Mouse (Mus musculus): ENCODE measurements at regions not wholly inside any gene's neighbourhood (a gene's known extent, or its start where the extent isn't known, plus 50 kb on each side); places are given as distances from the start of the nearest gene placed in this dataset.

- in situ Hi-C loops (cut with MboI, MseI): no loop called here
Observed at GRCm38 (mm10) chr9:78880643-78881306, 265.4 kb downstream of the Cd109 start.

GRCm38 (mm10) chr9:78881307-78881790, 266.0 kb downstream of the Cd109 start:
- in situ Hi-C loops (cut with MboI, MseI): no loop called here

DNA sequence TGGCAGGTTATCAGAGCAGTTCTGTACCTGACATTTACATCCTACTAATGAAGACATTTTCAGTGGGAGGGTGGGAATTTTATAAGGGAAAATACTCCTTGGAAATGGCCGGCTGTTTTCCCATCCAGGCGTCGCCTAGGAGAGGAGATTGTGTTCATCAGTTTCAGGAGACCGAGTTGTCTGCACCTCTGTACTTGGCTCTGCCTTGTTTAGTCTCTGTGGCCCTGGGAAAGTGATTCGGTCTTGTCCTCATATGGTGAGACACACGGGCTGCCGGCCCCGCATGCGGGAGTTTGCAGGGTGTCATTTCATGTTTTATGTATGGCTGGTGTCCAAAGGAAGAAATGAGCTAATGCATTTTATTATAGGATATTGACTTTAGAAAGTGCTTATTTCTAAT, 287.9 kb downstream of the Cd109 start:
- in situ Hi-C loops (cut with MboI, MseI): no loop called here

- in situ Hi-C loops (cut with MboI, MseI): no loop called here
Observed at GRCm38 (mm10) chr9:78917336-78917735, 302.0 kb downstream of the Cd109 start.

- in situ Hi-C loops (cut with MboI, MseI): no loop called here
Observed at GRCm38 (mm10) chr9:78925977-78926593, 310.7 kb downstream of the Cd109 start.

- in situ Hi-C loops (cut with MboI, MseI): no loop called here
Observed at GRCm38 (mm10) chr9:78941648-78942047, 326.3 kb downstream of the Cd109 start.

DNA sequence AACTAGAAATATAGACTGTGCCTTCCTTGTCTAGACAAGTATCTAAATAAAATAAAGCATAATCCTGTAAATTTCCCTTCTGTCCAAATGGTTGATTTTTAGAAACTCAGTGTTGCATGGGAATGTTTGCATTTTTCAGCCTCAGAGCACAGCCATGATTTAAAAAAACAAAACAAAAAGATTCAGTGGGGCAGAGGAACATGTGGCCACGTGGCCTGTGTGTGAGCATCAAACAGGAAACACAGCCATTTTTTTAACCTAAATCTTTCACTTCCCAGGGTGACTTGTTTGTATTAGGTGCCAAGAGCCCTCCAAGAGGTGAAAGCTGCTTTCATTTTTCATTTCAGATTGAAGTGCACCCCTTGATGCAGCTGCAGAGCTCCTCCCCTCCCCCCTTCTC, 349.5 kb downstream of the Cd109 start:
- in situ Hi-C loops (cut with MboI, MseI): no loop called here

GRCm38 (mm10) chr9:78965226-78965950, 350.0 kb downstream of the Cd109 start:
- in situ Hi-C loops (cut with MboI, MseI): no loop called here

DNA sequence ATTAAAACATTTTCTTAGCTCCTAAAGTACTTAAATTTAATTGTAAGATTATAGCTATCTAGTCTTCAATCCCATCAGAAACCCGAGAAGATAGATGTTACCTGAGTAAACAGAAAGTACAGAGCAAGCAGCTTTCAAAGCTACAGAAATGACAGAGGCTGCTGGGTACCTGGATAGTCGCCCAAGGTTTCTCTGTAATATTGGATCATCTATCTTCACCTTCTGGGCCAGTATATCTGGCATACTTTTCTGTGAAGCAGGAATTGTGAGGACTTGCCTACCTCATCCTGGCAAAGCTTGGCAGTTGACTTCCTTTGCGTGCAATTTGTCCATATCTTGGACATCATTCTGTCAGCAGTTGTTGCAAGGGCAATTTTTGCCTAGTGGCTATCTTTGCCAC, 356.4 kb downstream of the Cd109 start:
- in situ Hi-C loops (cut with MboI, MseI): no loop called here

DNA sequence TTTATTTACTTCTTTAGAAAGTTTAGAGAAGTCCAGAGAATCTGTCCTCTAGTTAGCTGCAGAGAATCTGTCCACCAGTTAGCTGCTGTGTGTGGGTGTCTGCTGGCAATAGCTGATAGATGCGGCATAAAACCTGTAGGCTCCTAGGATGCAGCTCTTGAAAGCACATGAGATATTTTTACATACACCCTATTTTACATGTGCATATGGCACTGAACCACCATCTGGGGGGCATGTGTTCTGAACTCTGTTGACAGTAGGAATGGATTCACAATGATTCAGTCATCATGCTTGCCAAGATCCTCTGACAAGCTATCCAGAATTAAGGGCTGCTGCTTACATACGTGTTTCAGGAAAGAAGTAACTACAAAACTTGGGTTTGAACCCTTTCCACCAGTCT, 368.4 kb downstream of the Cd109 start:
- in situ Hi-C loops (cut with MboI, MseI): no loop called here

- in situ Hi-C loops (cut with MboI, MseI): no loop called here
Observed at GRCm38 (mm10) chr9:78985184-78985864, 370.0 kb downstream of the Cd109 start.

DNA sequence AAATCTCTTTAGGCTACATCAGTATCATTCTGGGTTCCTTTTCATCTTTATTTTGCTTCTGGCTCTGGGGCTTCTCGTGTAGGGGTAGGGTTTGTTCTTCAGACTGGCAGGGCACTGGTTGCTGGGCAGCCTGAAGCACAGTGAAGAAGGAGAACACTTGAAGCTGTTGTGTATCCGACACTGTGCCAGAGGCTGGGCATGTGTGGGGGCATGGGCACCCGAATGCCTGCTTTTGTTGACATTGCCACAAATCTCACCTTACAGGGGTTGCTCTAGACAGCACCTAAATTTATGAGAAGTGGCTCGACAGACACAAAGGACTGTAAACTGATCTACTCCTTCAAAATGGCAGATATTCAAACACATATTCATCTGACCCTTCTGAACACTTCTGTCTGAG, 376.0 kb downstream of the Cd109 start:
- in situ Hi-C loops (cut with MboI, MseI): no loop called here

DNA sequence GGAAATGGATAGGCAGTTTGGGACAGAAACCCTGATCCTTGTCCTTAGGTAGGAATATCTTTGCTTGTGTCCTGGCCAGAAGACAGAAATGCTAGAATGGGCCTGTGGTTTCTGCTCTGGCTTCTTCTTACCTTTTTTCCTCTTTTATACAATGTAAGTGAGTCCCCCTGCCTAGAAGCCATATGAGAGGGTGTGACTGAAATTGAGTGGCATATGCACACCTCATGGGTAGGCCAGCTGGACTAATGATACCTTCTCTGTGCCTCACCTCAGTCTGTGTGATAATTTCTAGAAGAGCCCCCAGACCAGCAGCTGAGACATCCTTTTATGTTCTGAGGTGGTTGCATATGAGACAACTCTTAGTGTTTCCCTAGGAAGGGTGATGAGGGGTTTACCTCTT, 385.7 kb downstream of the Cd109 start:
- in situ Hi-C loops (cut with MboI, MseI): no loop called here

GRCm38 (mm10) chr9:79001930-79002329, 386.6 kb downstream of the Cd109 start:
- in situ Hi-C loops (cut with MboI, MseI): no loop called here

DNA sequence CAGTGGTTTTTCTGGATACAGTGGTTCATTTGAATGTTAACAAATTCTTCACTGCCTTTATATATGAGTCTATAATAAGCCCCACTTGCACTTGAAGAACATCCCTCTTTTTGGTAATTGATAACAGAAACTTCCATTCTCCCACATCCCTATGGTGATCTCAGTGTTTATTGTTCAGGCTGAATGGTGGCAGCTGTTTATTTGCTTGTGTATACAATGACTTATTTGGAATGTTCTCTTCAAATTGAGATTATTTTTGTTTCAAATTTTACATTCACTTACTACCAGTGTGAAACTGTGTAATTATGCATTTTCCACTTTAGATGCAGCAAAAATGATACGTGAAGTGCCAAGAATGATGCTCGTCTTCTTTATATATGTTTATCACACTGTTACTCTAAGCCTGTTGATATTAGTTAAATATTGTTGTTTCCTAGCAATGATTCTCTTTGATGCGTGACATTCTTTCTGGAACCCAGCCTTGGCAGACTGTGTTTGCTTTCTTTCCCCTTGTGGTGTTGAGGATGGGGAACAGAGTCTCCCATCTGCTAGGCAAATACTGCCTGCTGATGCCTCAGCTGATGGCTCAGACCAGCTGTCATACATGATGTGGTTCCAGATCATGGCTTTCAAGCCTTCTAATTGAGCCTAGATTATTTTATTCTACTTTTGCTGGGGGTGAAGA, 389.1 kb downstream of the Cd109 start:
- in situ Hi-C loops (cut with MboI, MseI): no loop called here

- in situ Hi-C loops (cut with MboI, MseI): no loop called here
Observed at GRCm38 (mm10) chr9:79022291-79022690, 406.9 kb downstream of the Cd109 start.

DNA sequence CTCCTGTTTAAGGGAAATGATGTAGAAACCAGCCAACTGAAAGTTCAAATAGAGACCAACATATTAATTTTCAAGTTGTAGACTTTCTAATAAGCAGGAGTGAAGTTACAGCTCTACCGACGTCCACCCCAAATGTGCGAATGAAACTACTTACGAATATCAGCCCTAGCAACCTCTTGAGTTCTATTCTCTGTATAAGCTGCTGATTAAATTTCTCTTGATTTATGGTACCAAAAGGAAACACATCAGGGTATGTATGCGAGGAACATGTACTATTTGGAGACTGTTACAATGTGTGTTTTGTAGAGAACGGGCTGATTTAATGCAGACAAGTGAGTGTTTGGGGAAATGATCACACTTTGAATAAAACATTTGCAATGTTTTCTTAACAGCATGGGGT, 412.9 kb downstream of the Cd109 start:
- in situ Hi-C loops (cut with MboI, MseI): no loop called here

- in situ Hi-C loops (cut with MboI, MseI): no loop called here
Observed at GRCm38 (mm10) chr9:79029456-79029855, 414.1 kb downstream of the Cd109 start.

GRCm38 (mm10) chr9:79035677-79036076, 420.3 kb downstream of the Cd109 start:
- in situ Hi-C loops (cut with MboI, MseI): no loop called here

DNA sequence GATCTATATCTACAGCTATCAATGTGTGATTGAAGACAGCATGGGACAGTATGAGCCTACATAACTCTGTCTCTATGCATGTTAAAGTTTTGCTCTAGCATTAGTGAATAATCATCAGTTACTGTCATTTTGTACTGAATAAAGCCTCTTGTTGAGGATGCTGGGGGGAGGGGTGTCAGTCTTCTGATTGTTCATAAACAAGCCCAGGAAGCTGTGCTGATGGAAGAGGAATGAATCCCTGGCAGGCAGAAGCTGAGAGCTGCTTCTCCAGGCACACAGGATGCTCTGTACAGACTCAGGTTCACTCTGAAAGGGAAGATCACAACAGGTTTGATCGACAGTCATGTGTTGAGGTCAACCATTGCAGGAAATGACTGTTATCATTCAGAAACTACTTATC, 421.7 kb downstream of the Cd109 start:
- in situ Hi-C loops (cut with MboI, MseI): no loop called here

DNA sequence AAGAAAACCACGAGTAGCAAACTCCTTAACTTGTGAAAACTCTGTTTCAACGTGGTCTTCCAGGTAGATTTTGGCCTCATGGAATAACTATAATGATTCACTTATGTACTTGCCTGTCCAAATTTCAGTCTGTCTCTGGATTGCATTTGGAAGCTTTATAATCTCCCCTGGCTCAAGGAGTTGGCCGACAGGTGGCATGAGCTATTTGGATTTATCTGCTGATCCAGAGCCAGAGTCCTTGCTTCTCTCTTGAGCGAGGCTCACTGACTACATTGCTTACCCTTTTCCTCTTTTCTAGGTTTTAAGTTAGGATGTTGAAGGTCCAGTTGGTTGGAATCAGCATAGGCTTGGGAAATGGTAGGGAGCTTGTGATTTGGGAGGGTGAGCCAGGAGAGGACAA, 423.6 kb downstream of the Cd109 start:
- in situ Hi-C loops (cut with MboI, MseI): no loop called here

DNA sequence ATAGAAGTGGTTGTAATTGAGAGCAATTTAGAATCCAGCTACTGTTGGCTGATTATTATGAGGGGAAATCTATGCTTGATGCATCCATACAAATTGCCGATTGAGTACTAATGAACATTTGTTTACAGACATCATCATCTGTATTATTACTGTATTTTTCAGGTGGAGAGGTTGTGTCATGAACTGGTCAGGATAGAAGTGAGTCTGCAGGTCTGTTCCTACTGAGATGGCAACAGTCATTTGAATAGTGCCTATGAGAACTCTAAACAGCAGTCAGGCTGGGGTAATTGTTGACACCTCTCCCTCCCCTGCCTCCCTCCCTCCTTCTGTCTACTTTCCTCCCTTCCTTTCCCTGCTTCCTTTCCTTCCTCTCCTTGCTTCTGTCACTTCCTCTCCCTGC, 429.0 kb downstream of the Cd109 start:
- in situ Hi-C loops (cut with MboI, MseI): no loop called here

Measured in T-helper 17 cell (primary cell).